Mouse (Mus musculus): ENCODE results near the gene Cryba1.

GRCm38 (mm10) chr11:77769496-77769895 lies 44.4 kb upstream of the Cryba1 start:
- TF ChIP-seq POLR2A (IDR thresholded peaks at IDR 0.05; ENCODE audit: borderline replicate concordance, insufficient read depth, low read length) (no peak), CTCF (IDR thresholded peaks at IDR 0.05; ENCODE audit: borderline replicate concordance, insufficient read depth, low read depth, low read length) (no peak)

Data from cerebellum, adult 2 months (tissue).